Mouse (Mus musculus) neural tube, embryonic 11.5 days (tissue): ENCODE data around the gene D5Ertd579e. TPM values are rescaled to one million over a fixed set of nuclear protein-coding genes. Genes with fewer than 3 reads are reported as not detected.

Experiments used
- ATAC-seq: fragments of 200-750 bp; cut with Nextera tagmentation; 2 replicates; pipeline ENCODE4 v1.8.0; 2017; ENCODE audit warnings: moderate number of reproducible peaks, mild to moderate bottlenecking, moderate TSS enrichment, moderate library complexity; ENCODE audit not compliant: insufficient read depth, low FRiP score, low TSS enrichment
- DNase-seq: peaks from one replicate; pipeline ENCODE4 v3.0.0-alpha.2; 2015; ENCODE audit warnings: low spot score
- H3K27ac ChIP-seq: fragments of 300-500 bp; sonication (generic); 2 replicates; pipeline ENCODE4 v1.5.1; 2014; ENCODE audit warnings: low read depth, mild to moderate bottlenecking, low read length
- H3K27me3 ChIP-seq: fragments of 300-500 bp; sonication (generic); 2 replicates; pipeline ENCODE4 v1.6.1; 2014; ENCODE audit warnings: mild to moderate bottlenecking, low read length, mixed read lengths; ENCODE audit not compliant: control insufficient read depth, insufficient read depth
- H3K36me3 ChIP-seq: fragments of 300-500 bp; sonication (generic); 2 replicates; pipeline ENCODE4 v1.6.1; 2014; ENCODE audit warnings: mild to moderate bottlenecking, low read length, moderate library complexity, mixed read lengths; ENCODE audit not compliant: control insufficient read depth, insufficient read depth
- H3K4me1 ChIP-seq: fragments of 300-500 bp; sonication (generic); 2 replicates; pipeline ENCODE4 v1.6.1; 2014; ENCODE audit warnings: low read length, mixed read lengths; ENCODE audit not compliant: control insufficient read depth, insufficient read depth
- H3K4me2 ChIP-seq: fragments of 300-500 bp; sonication (generic); 2 replicates; pipeline ENCODE4 v1.6.1; 2014; ENCODE audit warnings: low read depth, mild to moderate bottlenecking, moderate library complexity
- H3K4me3 ChIP-seq: fragments of 300-500 bp; sonication (generic); 2 replicates; pipeline ENCODE4 v1.5.1; 2014; ENCODE audit warnings: low read depth, low read length
- H3K9ac ChIP-seq: fragments of 300-500 bp; sonication (generic); 2 replicates; pipeline ENCODE4 v1.6.1; 2014; ENCODE audit warnings: mild to moderate bottlenecking, low read length
- H3K9me3 ChIP-seq: fragments of 300-500 bp; sonication (generic); 2 replicates; pipeline ENCODE4 v1.6.1; 2016; ENCODE audit warnings: low read length; ENCODE audit not compliant: control insufficient read depth
- WGBS: fragments of 180-500 bp; shearing (Covaris S2); extraction: QIAGEN DNeasy Blood & Tissue Kit; methylation state at CpG from one replicate; pipeline ENCODE4 v1.1.7; 2014; 5-methylcytosine and 5-hydroxymethylcytosine counted together
- polyA plus RNA-seq: library from polyadenylated mRNA; unstranded; fragments of >200 nt; fragmentation: Nextera tagmentation; extraction: Ambion mirVana; gene quantifications from 2 replicates; pipeline ENCODE4 v1.2.1, GENCODE M21; 2014

The D5Ertd579e gene
- polyA plus RNA-seq, 1 experiment from 2014 or later: 36.4 TPM

GRCm38 (mm10) chr5:36595115-36595514 lies 100.7 kb downstream of the D5Ertd579e start:
- Histone ChIP-seq H3K4me1 (no peaks in the 10 kb centered on the region), H3K4me3 (no peak overlapping the region), H3K4me2 (no peak overlapping the region), H3K9me3 (no peaks in the 10 kb centered on the region), H3K27me3 (no peaks in the 10 kb centered on the region), H3K36me3 (no peaks in the 10 kb centered on the region), H3K9ac (no peak overlapping the region), H3K27ac (no peak overlapping the region)
- 30% methylated on average over 3 of the region's 3 CpGs for WGBS
- ATAC-seq: no peak
- DNase-seq: no peak

- DNase-seq: no peak
- no peak overlapping the region for H3K4me3 ChIP-seq
- no peak overlapping the region for H3K9ac ChIP-seq
- no peak for ATAC-seq
- no peak overlapping the region for H3K4me2 ChIP-seq
- H3K9me3 ChIP-seq: no peaks in the 10 kb centered on the region
- WGBS: 79% methylated on average over 3 of the region's 3 CpGs
- H3K36me3 ChIP-seq: no peaks in the 10 kb centered on the region
- H3K4me1 ChIP-seq: no peaks in the 10 kb centered on the region
- no peaks in the 10 kb centered on the region for H3K27me3 ChIP-seq
- H3K27ac ChIP-seq: no peak overlapping the region
These were observed 101.5 kb downstream of the D5Ertd579e start for GRCm38 (mm10) chr5:36594344-36594743.

- Histone ChIP-seq H3K9me3 (no peaks in the 10 kb centered on the region), H3K36me3 (no peaks in the 10 kb centered on the region), H3K4me1 (no peaks in the 10 kb centered on the region), H3K27me3 (no peaks in the 10 kb centered on the region), H3K4me2 (no peak within 1 kb of the TSS), H3K4me3 (no peak within 1 kb of the TSS), H3K27ac (no peak within 1 kb of the TSS), H3K9ac (no peak within 1 kb of the TSS)
- DNase-seq (no peak), ATAC-seq (no peak)
- WGBS: 87% methylated on average over 5 of the region's 5 CpGs
These were observed 102.6 kb downstream of the D5Ertd579e start, which contains the start of gene Tbc1d14 for GRCm38 (mm10) chr5:36593176-36593575. Gene Tbc1d14, minus strand, starts transcription at chr5:36593276.

GRCm38 (mm10) chr5:36590499-36590920 lies 105.3 kb downstream of the D5Ertd579e start:
- DNase-seq (no peak), ATAC-seq (no peak)
- WGBS: 82% methylated on average over 5 of the region's 5 CpGs
- H3K27me3 ChIP-seq: no peaks in the 10 kb centered on the region
- H3K27ac ChIP-seq: no peak overlapping the region
- no peaks in the 10 kb centered on the region for H3K9me3 ChIP-seq
- H3K4me3 ChIP-seq: no peak overlapping the region
- no peaks in the 10 kb centered on the region for H3K4me1 ChIP-seq
- H3K4me2 ChIP-seq: no peak overlapping the region
- no peak overlapping the region for H3K9ac ChIP-seq
- no peaks in the 10 kb centered on the region for H3K36me3 ChIP-seq

GRCm38 (mm10) chr5:36584299-36584698 lies 111.5 kb downstream of the D5Ertd579e start:
- Histone ChIP-seq H3K27ac (no peak overlapping the region), H3K27me3 (no peaks in the 10 kb centered on the region), H3K9me3 (no peaks in the 10 kb centered on the region), H3K36me3 (no peaks in the 10 kb centered on the region), H3K4me1 (peaks cover 8% of the 10 kb centered on the region; the same call in 1 of the 2 replicates), H3K4me3 (no peak overlapping the region), H3K4me2 (no peak overlapping the region), H3K9ac (no peak overlapping the region)
- DNase-seq (no peak), ATAC-seq (no peak)
- 74% methylated on average over 6 of the region's 6 CpGs for WGBS

GRCm38 (mm10) chr5:36581924-36582642 lies 113.7 kb downstream of the D5Ertd579e start:
- peak overlapping the region; percentile 87 for H3K4me2 ChIP-seq
- H3K4me3 ChIP-seq: peak overlapping the region; percentile 62
- peak; percentile 95 for ATAC-seq
- H3K36me3 ChIP-seq: no peaks in the 10 kb centered on the region
- peak overlapping the region; percentile 66 for H3K9ac ChIP-seq
- peak overlapping the region; percentile 71; the same call in 1 of the 2 replicates for H3K27ac ChIP-seq
- no peaks in the 10 kb centered on the region for H3K9me3 ChIP-seq
- whole genome bisulfite sequencing: 2% methylated on average over 41 of the region's 54 CpGs
- H3K27me3 ChIP-seq: no peaks in the 10 kb centered on the region
- peak; percentile 99 for DNase-seq
- peaks cover 8% of the 10 kb centered on the region; the same call in 1 of the 2 replicates for H3K4me1 ChIP-seq

GRCm38 (mm10) chr5:36581259-36581923 lies 114.4 kb downstream of the D5Ertd579e start:
- Histone ChIP-seq H3K4me2 (peak overlapping the region; percentile 87), H3K4me3 (peak overlapping the region; percentile 62), H3K27me3 (no peaks in the 10 kb centered on the region), H3K4me1 (peaks cover 8% of the 10 kb centered on the region; the same call in 1 of the 2 replicates), H3K9ac (peak overlapping the region; percentile 56), H3K9me3 (no peaks in the 10 kb centered on the region), H3K36me3 (no peaks in the 10 kb centered on the region), H3K27ac (no peak overlapping the region)
- DNase-seq (no peak), ATAC-seq (no peak; the same call in 1 of the 2 replicates)
- 1% methylated on average over 38 of the region's 40 CpGs for WGBS

- H3K4me2 ChIP-seq: no peak overlapping the region
- no peaks in the 10 kb centered on the region for H3K36me3 ChIP-seq
- no peak overlapping the region for H3K27ac ChIP-seq
- WGBS: 79% methylated on average over 7 of the region's 7 CpGs
- H3K4me3 ChIP-seq: no peak overlapping the region
- H3K9me3 ChIP-seq: no peaks in the 10 kb centered on the region
- ATAC-seq (no peak), DNase-seq (no peak)
- H3K9ac ChIP-seq: no peak overlapping the region
- H3K4me1 ChIP-seq: peaks cover 8% of the 10 kb centered on the region; the same call in 1 of the 2 replicates
- H3K27me3 ChIP-seq: no peaks in the 10 kb centered on the region
These were observed 115.9 kb downstream of the D5Ertd579e start for GRCm38 (mm10) chr5:36579967-36580366.
